Mouse (Mus musculus): ENCODE data around the gene Cdc42ep1. TPM values are rescaled to one million over a fixed set of nuclear protein-coding genes. Genes with fewer than 3 reads are reported as not detected.

Gene Cdc42ep1
- 93.2 and 101 TPM in 2 replicates for polyA plus RNA-seq (2014; fragmentation: Nextera tagmentation; extraction: Ambion mirVana)

GRCm38 (mm10) chr15:78842371-78843163 is at the start of gene Cdc42ep1:
TSS of gene Cdc42ep1 (plus strand) at chr15:78842624.
- Histone ChIP-seq H3K9me3 (ENCODE audit: low read depth, low read length) (no peaks in the 10 kb centered on the region), H3K4me1 (ENCODE audit: insufficient read depth) (peaks cover 28% of the 10 kb centered on the region), H3K4me3 (ENCODE audit: low read depth, low read length) (peak within 1 kb of the TSS; percentile 67), H3K27me3 (ENCODE audit: insufficient read depth, low read length) (no peaks in the 10 kb centered on the region), H3K36me3 (ENCODE audit: insufficient read depth) (peaks cover 22% of the 10 kb centered on the region), H3K9ac (peak within 1 kb of the TSS; percentile 97), H3K27ac (ENCODE audit: low read depth) (peak within 1 kb of the TSS; percentile 98), H3K4me2 (peak within 1 kb of the TSS; percentile 75)
- ATAC-seq (ENCODE audit: insufficient read depth) (peak; percentile 85), DNase-seq (peak; percentile 88)
- WGBS = under 1% methylated on average over 73 of the region's 86 CpGs
- peak; percentile 12; the same call in 1 of the 2 replicates for TF ChIP-seq CTCF (IDR thresholded peaks at IDR 0.05; ENCODE audit: low read depth)

GRCm38 (mm10) chr15:78796196-78797059 is 46.0 kb upstream of the Cdc42ep1 start:
- TF ChIP-seq CTCF (IDR thresholded peaks at IDR 0.05; ENCODE audit: low read depth) = no peak
- peaks cover 11% of the 10 kb centered on the region; the same call in 1 of the 2 replicates for H3K4me1 ChIP-seq (ENCODE audit: insufficient read depth)
- no peak overlapping the region; the same call in 1 of the 2 replicates for H3K9ac ChIP-seq
- H3K9me3 ChIP-seq (ENCODE audit: low read depth, low read length) = no peaks in the 10 kb centered on the region
- H3K36me3 ChIP-seq (ENCODE audit: insufficient read depth) = no peaks in the 10 kb centered on the region
- DNase-seq = no peak
- no peak overlapping the region; the same call in 1 of the 2 replicates for H3K27ac ChIP-seq (ENCODE audit: low read depth)
- WGBS = 25% methylated on average over 25 of the region's 25 CpGs
- ATAC-seq (ENCODE audit: insufficient read depth) = no peak
- H3K4me2 ChIP-seq = no peak overlapping the region
- no peak overlapping the region for H3K4me3 ChIP-seq (ENCODE audit: low read depth, low read length)
- peaks cover 8% of the 10 kb centered on the region; the same call in 1 of the 2 replicates for H3K27me3 ChIP-seq (ENCODE audit: insufficient read depth, low read length)

- Histone ChIP-seq H3K4me2 (no peak overlapping the region), H3K9me3 (ENCODE audit: low read depth, low read length) (no peaks in the 10 kb centered on the region), H3K4me1 (ENCODE audit: insufficient read depth) (peaks cover 11% of the 10 kb centered on the region; the same call in 1 of the 2 replicates), H3K27me3 (ENCODE audit: insufficient read depth, low read length) (peaks cover 13% of the 10 kb centered on the region), H3K27ac (ENCODE audit: low read depth) (no peak overlapping the region), H3K4me3 (ENCODE audit: low read depth, low read length) (no peak overlapping the region), H3K9ac (no peak overlapping the region), H3K36me3 (ENCODE audit: insufficient read depth) (no peaks in the 10 kb centered on the region)
- WGBS = 75% methylated on average over 8 of the region's 8 CpGs
- DNase-seq (no peak), ATAC-seq (ENCODE audit: insufficient read depth) (no peak)
- TF ChIP-seq CTCF (IDR thresholded peaks at IDR 0.05; ENCODE audit: low read depth) = no peak
Measured at GRCm38 (mm10) chr15:78797060-78797329, 45.4 kb upstream of the Cdc42ep1 start.

GRCm38 (mm10) chr15:78799029-78799428 is 43.4 kb upstream of the Cdc42ep1 start:
- Histone ChIP-seq H3K9ac (no peak overlapping the region), H3K36me3 (ENCODE audit: insufficient read depth) (no peaks in the 10 kb centered on the region), H3K27ac (ENCODE audit: low read depth) (no peak overlapping the region), H3K27me3 (ENCODE audit: insufficient read depth, low read length) (peaks cover 25% of the 10 kb centered on the region), H3K9me3 (ENCODE audit: low read depth, low read length) (no peaks in the 10 kb centered on the region), H3K4me1 (ENCODE audit: insufficient read depth) (peaks cover 15% of the 10 kb centered on the region; the same call in 1 of the 2 replicates), H3K4me3 (ENCODE audit: low read depth, low read length) (no peak overlapping the region), H3K4me2 (no peak overlapping the region)
- 51% methylated on average over 21 of the region's 21 CpGs for WGBS
- DNase-seq (no peak), ATAC-seq (ENCODE audit: insufficient read depth) (no peak)
- no peak for TF ChIP-seq CTCF (IDR thresholded peaks at IDR 0.05; ENCODE audit: low read depth)

GRCm38 (mm10) chr15:78801571-78801970 is 40.9 kb upstream of the Cdc42ep1 start:
- Histone ChIP-seq H3K4me1 (ENCODE audit: insufficient read depth) (peaks cover 8% of the 10 kb centered on the region; the same call in 1 of the 2 replicates), H3K4me2 (peak overlapping the region; percentile 93), H3K36me3 (ENCODE audit: insufficient read depth) (no peaks in the 10 kb centered on the region), H3K27me3 (ENCODE audit: insufficient read depth, low read length) (peaks cover 25% of the 10 kb centered on the region), H3K9me3 (ENCODE audit: low read depth, low read length) (no peaks in the 10 kb centered on the region), H3K9ac (no peak overlapping the region), H3K4me3 (ENCODE audit: low read depth, low read length) (peak overlapping the region; percentile 62), H3K27ac (ENCODE audit: low read depth) (no peak overlapping the region)
- DNase-seq (no peak), ATAC-seq (ENCODE audit: insufficient read depth) (no peak)
- no peak for TF ChIP-seq CTCF (IDR thresholded peaks at IDR 0.05; ENCODE audit: low read depth)
- 58% methylated on average over 9 of the region's 9 CpGs for WGBS

- peak overlapping the region; percentile 64 for H3K9ac ChIP-seq
Measured at GRCm38 (mm10) chr15:78801971-78802741, 40.3 kb upstream of the Cdc42ep1 start.

More at GRCm38 (mm10) chr15:78801971-78802741, 40.3 kb upstream of the Cdc42ep1 start:
- Histone ChIP-seq H3K36me3 (ENCODE audit: insufficient read depth) (no peaks in the 10 kb centered on the region), H3K9me3 (ENCODE audit: low read depth, low read length) (no peaks in the 10 kb centered on the region), H3K4me1 (ENCODE audit: insufficient read depth) (0 out of 2 replicates have a peak, but pooled peaks cover 8% of the 10 kb centered on the region), H3K4me2 (peak overlapping the region; percentile 93), H3K4me3 (ENCODE audit: low read depth, low read length) (peak overlapping the region; percentile 62), H3K27me3 (ENCODE audit: insufficient read depth, low read length) (peaks cover 25% of the 10 kb centered on the region), H3K27ac (ENCODE audit: low read depth) (no peak overlapping the region)
- no peak for TF ChIP-seq CTCF (IDR thresholded peaks at IDR 0.05; ENCODE audit: low read depth)
- ATAC-seq (ENCODE audit: insufficient read depth) = peak; percentile 33
- 4% methylated on average over 67 of the region's 67 CpGs for WGBS
- no peak for DNase-seq
